Mouse (Mus musculus) heart, postnatal 0 days (tissue): ENCODE measurements around the gene Ism1.

Experiments
- CTCF ChIP-seq: IDR thresholded peaks from 2 replicates; pipeline ENCODE4 v1.5.1; 2016; ENCODE audit warnings: antibody characterized with exemption, control low read depth, low read depth
- EP300 ChIP-seq: IDR thresholded peaks from 2 replicates; pipeline ENCODE4 v1.6.1; 2016; ENCODE audit warnings: antibody characterized with exemption, low read depth

DNA sequence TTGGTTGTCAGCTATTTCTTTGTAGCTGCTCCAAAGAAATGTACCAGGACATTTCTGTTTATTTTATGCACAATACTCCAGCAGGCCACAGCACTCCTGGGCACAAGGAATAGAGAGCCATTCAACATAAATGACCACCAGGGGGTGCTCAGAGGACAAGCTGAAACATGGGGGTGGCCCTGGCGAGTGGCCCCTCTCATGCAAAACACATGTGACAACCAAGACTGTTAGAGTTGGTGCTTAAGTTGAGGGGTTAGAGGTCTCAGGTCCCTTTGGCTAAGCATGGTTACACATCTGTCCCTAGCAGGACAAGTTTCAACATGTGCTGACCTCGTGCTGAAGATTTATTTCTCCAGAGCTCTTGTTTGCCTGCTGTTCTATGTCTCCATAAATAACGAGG lies 100.3 kb downstream of the Ism1 start:
- TF ChIP-seq CTCF (peak; percentile 50), EP300 (no peak)
